Mouse (Mus musculus): ENCODE results near the gene Arhgap10.

Gene Arhgap10

GRCm38 (mm10) chr8:77516845-77517244 is 908 bp downstream of the Arhgap10 start:
- DNase-seq (ENCODE audit: low spot score), result no peak

DNA sequence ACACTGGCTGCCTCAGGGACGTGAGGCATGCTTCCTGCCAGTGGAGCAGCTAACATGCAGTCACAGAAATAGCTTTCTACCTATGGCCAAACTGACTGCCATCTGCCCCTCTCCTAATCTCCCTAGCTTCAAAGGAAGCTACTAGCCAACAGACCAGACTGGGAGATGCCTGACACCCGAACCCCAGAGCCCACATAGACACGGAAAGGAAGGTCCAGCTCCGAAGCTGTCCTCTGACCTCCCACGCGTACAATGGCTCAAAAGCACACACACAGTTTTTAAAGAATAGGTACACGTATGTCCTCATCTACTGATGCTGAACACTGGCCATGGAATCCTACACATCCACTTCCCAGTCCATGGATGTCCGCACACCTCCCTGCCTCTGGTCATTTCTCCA is 2.0 kb downstream of the Arhgap10 start:
- no peak for DNase-seq (ENCODE audit: low spot score)

DNA sequence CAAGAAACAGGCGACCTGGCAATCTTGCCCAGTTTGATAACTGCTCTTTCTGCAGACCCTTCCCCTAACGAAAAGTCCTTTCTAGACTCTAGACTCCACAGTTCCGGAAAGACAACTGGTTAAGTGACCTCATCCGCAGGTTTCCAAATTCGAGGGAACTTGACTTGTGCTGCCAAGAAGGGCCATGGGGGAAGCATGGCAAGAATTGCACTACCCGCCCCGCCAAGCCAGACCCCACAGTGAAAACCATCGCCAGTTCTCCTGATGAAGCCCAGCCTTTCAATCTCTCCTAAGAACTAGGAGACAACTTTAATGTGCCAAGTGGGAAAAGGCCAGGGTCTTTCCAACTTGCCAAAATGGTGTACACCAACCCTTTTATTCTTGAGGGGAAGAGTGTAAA is 2.6 kb downstream of the Arhgap10 start:
- DNase-seq (ENCODE audit: low spot score), result no peak

DNA sequence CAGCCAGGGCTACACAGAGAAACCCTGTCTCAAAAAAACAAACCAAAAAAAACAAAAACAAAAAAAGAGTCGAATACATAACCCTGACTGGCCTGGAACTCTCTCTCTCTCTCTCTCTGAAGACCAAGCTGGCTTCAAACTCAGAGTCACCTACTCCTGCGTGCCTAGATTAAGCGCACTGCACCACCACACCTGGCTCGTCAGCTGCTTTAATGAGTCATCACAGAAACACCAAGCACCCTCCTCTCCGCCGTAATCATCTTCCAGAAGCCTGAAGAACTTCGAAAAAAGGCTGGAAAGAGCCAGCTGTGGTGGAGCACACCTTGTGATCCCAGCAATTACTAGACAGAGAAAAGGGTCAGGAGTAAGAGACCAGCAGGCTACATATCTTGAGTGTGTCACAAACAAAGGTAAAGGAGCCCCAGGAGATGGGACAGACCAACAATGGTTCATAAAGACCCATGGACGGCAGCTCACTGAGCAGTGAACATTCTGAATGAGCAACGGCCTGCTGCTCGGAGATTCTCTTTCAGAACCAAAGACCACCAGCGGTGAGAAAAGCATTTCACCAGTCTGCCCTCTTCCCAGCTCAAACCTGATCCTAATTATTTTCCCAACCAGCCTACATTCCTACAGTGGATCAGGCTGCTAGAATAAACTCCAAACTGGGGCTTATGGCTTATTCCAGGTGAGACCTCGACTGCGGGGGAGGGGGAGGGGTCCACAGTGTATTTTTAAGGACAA is 5.8 kb downstream of the Arhgap10 start:
- no peak for DNase-seq (ENCODE audit: low spot score)

GRCm38 (mm10) chr8:77510426-77510825 is 7.3 kb downstream of the Arhgap10 start:
- DNase-seq (ENCODE audit: low spot score), result no peak

DNA sequence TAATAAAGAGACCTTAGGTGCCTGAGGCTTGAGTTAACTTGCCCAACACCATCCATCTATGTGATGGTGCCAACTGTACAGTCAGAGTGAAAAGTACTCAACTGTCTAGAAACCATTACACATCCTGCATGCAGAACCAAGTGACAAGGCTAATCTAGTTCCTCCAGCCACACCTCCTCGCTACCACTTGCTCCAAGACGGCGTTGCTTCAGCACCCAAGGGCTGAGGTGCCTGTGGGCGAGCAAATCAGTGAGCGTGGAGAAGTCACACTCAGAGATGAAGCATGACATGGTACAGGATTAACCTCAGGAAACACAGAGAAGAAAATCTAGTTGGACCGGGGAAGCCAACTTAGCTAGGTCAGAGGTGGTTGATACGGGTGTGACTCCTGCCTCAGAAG is 8.7 kb downstream of the Arhgap10 start:
- no peak for DNase-seq (ENCODE audit: low spot score)

DNA sequence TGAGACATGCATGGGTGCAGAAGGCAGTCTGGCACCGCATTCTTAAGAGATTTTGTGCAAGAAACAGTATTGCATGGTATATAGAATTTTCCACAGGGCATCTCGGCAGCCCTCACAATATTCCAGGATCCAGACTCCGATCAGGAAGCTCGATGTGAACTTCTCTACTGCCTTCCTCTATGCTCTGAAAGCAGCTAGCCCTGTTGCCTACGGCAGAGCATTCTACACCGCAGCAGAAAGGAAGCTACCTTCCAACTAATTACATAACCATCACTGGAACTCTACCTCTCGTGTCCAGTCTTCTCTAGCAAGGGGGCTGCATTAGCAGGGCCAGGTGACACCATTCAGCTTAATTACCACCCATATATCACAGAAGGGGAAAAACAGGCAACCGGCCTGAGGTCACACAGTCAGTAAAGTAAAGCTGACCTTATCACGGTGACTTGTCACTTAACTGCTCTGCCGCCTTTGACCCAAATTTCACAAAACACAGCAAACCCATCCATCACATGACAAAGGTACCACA is 10.2 kb downstream of the Arhgap10 start:
- DNase-seq (ENCODE audit: low spot score), result no peak

DNA sequence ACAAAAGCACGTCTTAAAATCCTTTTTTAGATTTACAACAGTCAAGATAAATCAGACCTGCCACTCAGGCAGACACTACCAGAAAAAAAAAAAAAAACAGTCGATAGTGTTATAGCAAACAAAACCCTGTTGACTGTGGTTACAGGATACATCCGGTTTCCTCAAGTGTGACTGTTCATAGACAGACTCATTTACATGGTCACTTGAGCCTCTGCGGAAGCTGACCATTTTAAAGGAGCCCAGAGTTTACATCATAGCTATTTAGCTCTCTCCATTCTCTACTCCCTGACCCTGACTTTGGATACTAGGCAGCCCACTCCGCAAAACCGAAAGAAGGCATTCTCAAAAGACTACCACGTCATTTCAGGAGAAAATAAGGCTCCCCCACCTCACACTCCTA is 11.2 kb downstream of the Arhgap10 start:
- DNase-seq (ENCODE audit: low spot score), result no peak

DNA sequence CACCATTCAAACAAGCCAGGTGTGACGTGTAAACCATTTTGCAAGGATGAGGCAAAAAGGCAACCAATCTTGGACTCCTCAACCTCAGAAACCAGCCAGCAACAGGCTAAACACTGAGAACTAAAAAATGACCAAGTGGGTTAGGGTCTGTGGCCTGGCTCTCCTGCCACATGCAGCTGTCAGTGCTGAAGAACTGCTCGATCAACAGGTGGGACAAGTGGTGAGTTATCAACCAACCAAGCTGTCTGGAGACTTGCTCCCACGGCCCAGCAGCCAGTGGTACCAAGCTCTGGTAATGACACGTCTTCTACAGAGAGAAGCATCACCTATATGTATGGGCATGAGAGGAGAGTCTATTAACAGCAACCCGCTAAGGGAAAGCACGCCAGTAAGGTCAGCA is 15.2 kb downstream of the Arhgap10 start:
- DNase-seq (ENCODE audit: low spot score), result no peak

DNA sequence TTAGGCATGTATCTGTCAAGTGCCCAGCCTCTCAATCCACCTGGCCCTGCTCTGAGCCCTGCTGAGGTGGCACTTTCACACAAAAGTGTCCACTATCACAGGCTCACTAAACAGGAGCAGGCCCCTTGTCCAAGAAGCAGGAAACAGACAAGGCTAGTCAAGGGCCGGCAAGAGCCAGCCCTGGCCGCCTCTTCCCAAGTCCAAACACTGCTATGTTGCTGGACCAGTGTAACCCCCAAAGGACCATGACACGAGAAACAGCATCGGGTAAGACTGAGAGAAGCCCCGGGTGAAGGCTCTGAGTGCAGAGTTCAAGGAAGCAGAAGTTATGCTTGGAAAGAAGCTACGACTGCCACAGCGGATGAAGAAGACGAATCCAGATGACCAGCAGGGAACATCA is 16.6 kb downstream of the Arhgap10 start:
- no peak for DNase-seq (ENCODE audit: low spot score)

GRCm38 (mm10) chr8:77500264-77500663 is 17.5 kb downstream of the Arhgap10 start:
- no peak for DNase-seq (ENCODE audit: low spot score)

- DNase-seq (ENCODE audit: low spot score), result no peak
Measured at GRCm38 (mm10) chr8:77497442-77497841, 20.3 kb downstream of the Arhgap10 start.

DNA sequence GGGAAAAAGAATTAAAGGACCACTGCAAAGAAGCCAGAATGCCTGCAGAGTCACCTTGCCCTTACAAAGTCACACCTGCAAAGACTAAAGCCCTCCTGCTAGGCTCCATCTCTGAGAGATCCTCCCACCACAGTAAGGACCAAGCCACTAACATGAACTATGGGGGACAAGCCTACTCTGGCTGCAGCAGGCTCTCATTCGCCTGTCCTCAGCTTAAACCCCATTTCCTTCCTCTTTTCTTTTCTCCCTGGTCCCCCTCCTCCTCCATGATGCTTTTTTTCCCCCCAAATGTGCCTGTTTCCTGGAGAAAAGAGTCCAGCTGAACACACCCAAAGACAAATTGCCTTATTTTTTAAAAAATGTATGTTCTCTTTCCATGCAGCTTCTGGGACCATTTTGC is 21.5 kb downstream of the Arhgap10 start:
- DNase-seq (ENCODE audit: low spot score), result no peak

GRCm38 (mm10) chr8:77494376-77495328 is 23.1 kb downstream of the Arhgap10 start:
- DNase-seq (ENCODE audit: low spot score), result no peak

DNA sequence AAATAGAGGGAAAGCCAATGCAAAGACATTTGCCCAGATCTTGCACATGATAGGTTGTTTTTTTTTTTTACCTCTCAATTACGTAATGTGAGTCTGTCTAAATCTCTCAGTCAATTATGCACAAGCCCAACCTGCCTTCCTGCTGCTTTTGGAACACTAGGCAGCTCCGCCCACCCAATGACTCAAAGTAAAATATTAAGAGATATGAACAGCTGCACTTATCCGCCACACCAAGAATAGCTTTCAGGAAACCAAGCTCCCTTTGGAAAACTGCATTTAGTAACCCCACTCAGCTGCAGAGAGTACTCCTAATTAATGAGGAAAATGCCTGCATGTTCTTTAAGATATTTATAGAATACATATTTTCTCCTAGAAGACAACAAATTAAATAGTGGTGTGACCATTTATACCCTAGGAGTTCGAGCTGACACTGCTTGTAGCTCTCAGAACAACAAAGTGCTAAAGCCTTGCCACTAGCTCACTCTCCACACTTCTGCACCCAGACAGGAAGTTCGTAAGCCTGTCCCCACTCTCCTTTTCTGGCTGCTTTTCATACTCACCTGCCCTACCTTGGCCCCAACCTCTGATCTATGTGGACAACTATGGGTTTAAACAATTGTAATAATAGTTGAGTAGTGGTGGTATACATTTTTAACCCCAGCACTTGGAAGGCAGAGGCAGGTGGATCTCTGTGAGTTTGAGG is 25.2 kb downstream of the Arhgap10 start:
- DNase-seq (ENCODE audit: low spot score), result peak; percentile 59

DNA sequence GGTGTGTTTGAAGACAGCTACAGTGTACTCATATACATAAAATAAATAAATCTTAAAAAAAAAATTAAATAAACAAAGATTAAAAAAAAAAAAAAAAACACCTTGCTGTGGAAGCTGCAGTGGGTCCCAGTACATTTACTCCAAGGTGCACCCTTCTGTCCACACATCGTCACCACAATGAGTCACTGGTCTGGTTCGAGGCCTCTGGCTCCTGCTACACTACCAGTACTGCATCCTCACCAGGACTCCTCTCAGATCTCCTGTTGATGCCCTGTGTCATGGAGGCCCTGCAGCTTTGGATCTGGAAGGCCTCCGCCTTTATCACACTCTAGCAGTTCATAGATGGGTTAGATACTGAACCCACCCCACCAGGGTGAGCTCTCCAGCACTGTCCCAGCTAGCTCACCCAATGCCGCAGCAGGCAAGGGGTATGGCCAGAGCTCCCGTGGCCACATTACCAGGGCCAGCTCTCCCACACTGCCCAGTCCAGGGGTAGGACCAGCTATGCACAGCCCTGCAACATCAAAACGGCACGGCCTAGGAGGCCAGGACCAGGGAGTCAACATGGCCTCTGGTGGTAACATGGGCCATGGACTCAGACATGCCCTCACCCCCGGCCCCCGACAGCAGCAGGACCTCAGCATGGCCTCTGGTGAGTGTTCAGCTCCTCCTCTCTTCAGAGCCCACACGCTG is 26.4 kb downstream of the Arhgap10 start:
- no peak for DNase-seq (ENCODE audit: low spot score)

- DNase-seq (ENCODE audit: low spot score), result peak; percentile 28
Measured at GRCm38 (mm10) chr8:77490095-77490781, 27.5 kb downstream of the Arhgap10 start.

- no peak for DNase-seq (ENCODE audit: low spot score)
Measured at GRCm38 (mm10) chr8:77489235-77489634, 28.5 kb downstream of the Arhgap10 start.

DNA sequence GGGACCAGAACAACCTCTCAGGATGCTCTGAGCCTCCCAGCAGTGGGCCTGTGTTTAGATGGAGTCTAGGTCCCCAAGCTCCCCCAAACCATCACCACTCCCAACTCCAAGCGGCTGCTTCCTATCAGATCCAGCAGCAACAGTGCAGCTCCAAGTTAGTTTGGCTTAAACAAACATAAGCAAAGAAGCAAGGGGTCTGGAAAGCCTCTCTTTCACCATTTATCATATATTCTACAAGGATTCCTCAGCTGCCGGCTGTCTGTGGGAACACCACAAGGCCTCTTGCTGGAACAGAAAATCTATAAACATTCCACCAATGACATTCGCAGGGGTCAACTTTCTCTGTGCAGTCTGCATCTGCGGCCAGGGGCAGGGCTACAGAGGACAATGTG is 29.5 kb downstream of the Arhgap10 start:
- DNase-seq (ENCODE audit: low spot score), result no peak

DNA sequence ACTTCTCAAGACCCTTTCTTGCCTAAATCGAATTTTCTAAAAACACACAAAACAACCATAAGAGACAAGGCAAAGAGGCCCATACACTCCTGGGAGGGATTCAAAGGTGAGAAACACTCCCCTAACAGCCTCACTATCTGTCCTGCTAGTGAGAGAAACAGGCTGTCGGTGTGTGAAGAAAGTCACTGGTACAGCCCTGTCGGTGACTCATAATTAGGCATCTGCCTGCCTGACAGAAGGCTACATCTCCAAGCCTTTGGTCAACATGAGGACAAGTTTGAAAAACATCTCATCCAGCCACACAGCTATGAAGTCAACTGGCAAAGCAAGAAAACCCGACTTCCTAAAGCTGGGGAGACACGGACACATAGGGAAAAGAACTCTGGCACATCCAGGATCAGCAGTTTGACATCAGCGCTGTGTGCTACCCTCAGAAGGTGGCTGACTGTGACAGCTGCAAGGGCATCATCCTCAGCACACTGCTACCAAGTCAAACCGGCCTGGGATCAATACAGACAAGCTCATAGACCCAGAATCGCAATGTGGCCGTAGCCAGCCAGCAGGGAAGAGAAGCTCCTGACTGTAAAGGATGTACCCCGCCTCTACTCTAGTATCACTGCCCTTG is 30.1 kb downstream of the Arhgap10 start:
- no peak for DNase-seq (ENCODE audit: low spot score)

- DNase-seq (ENCODE audit: low spot score), result no peak
Measured at GRCm38 (mm10) chr8:77486749-77487148, 31.0 kb downstream of the Arhgap10 start.

Measured in layer of hippocampus, adult 11-12 months (tissue).